Mouse (Mus musculus) adipose tissue, adult 10 weeks (tissue): ENCODE results near the gene Stt3b. TPM values are rescaled to one million over a fixed set of nuclear protein-coding genes. Genes with fewer than 3 reads are reported as not detected.

Source experiments
- polyA plus RNA-seq: library from polyadenylated mRNA; stranded (reverse); fragments of 350-450 nt; fragmentation: Illumina TruSeq; extraction: RNeasy Lipid Tissue Mini Kit (QIAGEN cat#74804); gene quantifications from one replicate; pipeline ENCODE4 v1.2.3, GENCODE M21; 2014; ENCODE audit warnings: low read depth, low replicate concordance

The Stt3b gene
- polyA plus RNA-seq, result 128 TPM

DNA sequence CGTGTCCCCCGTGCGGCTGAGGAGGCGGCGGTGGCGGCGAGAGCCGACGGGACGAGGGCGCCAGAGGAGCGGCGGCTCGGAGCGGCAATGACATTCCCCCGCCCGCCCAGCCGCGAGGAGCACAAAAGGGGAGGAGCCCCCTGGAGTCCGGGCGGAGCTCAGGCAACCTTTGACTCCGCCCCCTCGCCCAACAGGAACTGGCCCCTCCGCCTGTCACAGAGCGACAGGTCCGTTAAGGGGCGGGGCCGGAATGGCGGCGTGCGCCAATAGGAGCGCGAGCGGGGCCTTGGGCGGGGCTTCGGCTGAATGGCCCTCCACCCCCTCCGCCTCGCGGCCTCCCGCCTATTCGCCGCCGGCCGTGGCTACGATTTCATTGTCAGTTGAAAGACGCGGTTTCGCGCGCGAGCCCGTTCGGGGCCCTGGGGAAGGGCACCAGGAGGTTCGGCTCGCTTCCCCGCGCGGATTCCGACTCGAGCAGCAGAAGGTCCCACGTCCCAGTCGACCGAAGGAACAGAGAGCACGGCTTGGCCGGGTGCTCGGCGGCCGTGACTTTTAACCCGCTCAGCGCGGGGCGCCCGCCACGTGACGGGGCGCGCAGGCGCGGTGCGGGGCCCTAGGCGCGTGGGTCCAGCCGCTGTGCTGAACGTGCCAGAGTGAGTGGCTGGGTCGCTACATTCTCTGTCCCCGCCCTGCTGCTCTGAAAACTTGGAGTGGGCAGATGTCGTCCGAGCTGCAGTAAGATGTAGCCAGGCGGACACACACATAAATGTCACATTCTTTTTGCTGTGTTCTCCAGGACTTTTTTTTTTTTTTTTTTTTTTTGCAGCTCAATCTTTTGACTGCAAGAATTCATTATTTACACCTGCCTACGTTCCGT, at the start of gene Stt3b:
Gene Stt3b (minus strand): TSS at position 76 of the 877 bp plus-strand sequence.

